Mouse (Mus musculus) testis, adult 2 months (tissue): Measurements from ENCODE around the gene Mob3b.

Experiments
- CTCF ChIP-seq: fragments of 200-500 bp; IDR thresholded peaks from 2 replicates; pipeline ENCODE4 v1.5.1; 2012; ENCODE audit warnings: low read depth, mild to moderate bottlenecking, inconsistent platforms, low read length, moderate library complexity; ENCODE audit not compliant: control insufficient read depth, insufficient read depth, insufficient replicate concordance
- POLR2A ChIP-seq: fragments of 200-500 bp; IDR thresholded peaks from 2 replicates; pipeline ENCODE4 v1.6.1; 2012; ENCODE audit warnings: low read depth, mild to moderate bottlenecking, inconsistent platforms, low read length, moderate library complexity; ENCODE audit not compliant: control insufficient read depth

DNA sequence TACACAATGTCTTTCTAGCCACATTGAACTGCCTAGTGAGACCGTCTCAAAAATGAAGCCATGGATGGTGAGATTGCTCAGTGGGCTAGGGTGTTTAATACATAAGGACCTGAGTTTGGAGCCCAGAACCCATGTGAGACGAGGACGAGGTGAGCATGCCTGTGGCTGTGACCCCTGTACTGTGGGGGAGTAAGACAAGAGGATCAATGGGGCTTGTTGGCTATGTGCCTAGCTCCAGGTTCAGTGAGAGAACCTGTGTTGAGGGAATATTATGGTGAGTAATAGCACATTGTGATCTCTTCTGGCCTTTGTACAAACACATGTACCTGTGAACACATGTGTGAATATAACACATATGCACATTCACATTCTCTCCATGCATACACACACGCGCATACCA is 116.4 kb downstream of the Mob3b start:
- TF ChIP-seq POLR2A = no peak
- no peak for TF ChIP-seq CTCF
